In the genomic region with DNA sequence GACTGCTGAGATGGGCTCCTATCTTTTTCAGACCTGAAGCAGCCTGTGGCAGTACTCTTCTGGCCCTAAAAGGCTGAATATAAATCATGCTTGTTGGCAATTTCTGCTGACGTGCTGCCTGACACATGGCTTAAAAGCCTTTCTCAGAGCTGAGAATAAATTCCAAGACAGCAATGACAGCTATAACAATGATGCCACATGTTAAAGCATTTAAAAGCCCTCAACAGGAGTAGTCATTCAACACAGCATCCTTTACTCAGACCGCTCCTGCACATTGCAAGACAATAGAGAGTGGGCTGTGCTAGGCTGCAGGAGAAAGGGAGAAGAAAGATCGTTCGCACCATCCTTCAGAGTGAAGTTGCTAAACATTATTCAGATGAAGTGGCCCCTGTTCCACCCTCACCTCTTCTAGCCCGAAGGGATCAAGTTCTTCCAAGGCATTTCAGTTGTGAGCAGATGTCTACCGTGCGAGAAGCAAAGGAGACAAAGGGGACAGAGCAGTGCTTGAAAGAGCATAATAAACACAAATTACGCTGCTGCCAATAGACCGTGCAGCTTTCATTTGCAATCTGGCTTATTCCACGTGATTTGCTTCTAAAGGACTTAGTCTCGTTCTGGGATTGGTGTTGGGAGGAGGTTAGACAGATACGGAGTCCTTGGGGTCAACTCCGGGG, we compare ENCODE assay signal across 7 mouse cellular contexts.
DNase-seq lines count a peak whose midpoint lies in the region; ATAC-seq and TF ChIP-seq lines count a peak whose summit lies in the region.

No protein-coding gene starts in this region.

- no peak for ATAC-seq in stomach, embryonic 16.5 days (ENCODE audit: insufficient read depth, low FRiP score)
- no peak for ATAC-seq in stomach, postnatal 0 days (ENCODE audit: low FRiP score, low TSS enrichment)
- ATAC-seq in forebrain, embryonic 14.5 days, result peak; percentile 94
- ATAC-seq in neural tube, embryonic 15.5 days (ENCODE audit: low FRiP score), result peak; percentile 83
- ATAC-seq in erythroblast, adult 5-6 weeks (replicated peaks; ENCODE audit: low FRiP score, poor library complexity, severe bottlenecking), result no peak

- H3K4me3 ChIP-seq in stomach, embryonic 16.5 days (replicated peaks; ENCODE audit: low read length), result no peak overlapping the region; the same call in 1 of the 2 replicates
- no peak overlapping the region for H3K4me3 ChIP-seq in stomach, postnatal 0 days (ENCODE audit: low read depth, low read length)
- peak overlapping the region; percentile 17; the same call in 1 of the 2 replicates for H3K4me3 ChIP-seq in forebrain, embryonic 14.5 days (ENCODE audit: low read depth, low read length)
- H3K4me3 ChIP-seq in neural tube, embryonic 15.5 days (replicated peaks), result peak overlapping the region; percentile 31

- H3K36me3 ChIP-seq in stomach, embryonic 16.5 days (ENCODE audit: control insufficient read depth, insufficient read depth, low read length), result no peaks in the 10 kb centered on the region
- H3K36me3 ChIP-seq in stomach, postnatal 0 days (ENCODE audit: control insufficient read depth, insufficient read depth, low read length), result no peaks in the 10 kb centered on the region
- H3K36me3 ChIP-seq in forebrain, embryonic 14.5 days (ENCODE audit: control insufficient read depth, insufficient read depth, low read length), result no peaks in the 10 kb centered on the region
- H3K36me3 ChIP-seq in neural tube, embryonic 15.5 days, result no peaks in the 10 kb centered on the region

- H3K9ac ChIP-seq in stomach, embryonic 16.5 days (ENCODE audit: low read length), result no peak overlapping the region
- no peak overlapping the region for H3K9ac ChIP-seq in stomach, postnatal 0 days (ENCODE audit: low read length)
- H3K9ac ChIP-seq in forebrain, embryonic 14.5 days (ENCODE audit: low read length), result peak overlapping the region; percentile 40; the same call in 1 of the 2 replicates
- H3K9ac ChIP-seq in neural tube, embryonic 15.5 days (replicated peaks), result peak overlapping the region; percentile 21

- no peak overlapping the region for H3K27ac ChIP-seq in stomach, embryonic 16.5 days (ENCODE audit: low read length)
- H3K27ac ChIP-seq in stomach, postnatal 0 days (replicated peaks), result no peak overlapping the region
- peak overlapping the region; percentile 79 for H3K27ac ChIP-seq in forebrain, embryonic 14.5 days (ENCODE audit: low read depth, low read length)
- H3K27ac ChIP-seq in neural tube, embryonic 15.5 days (replicated peaks), result peak overlapping the region; percentile 69

- TF ChIP-seq CTCF in stomach, postnatal 0 days (IDR thresholded peaks at IDR 0.05; ENCODE audit: low read depth), result no peak

- H3K27me3 ChIP-seq in stomach, embryonic 16.5 days (ENCODE audit: control insufficient read depth, insufficient read depth, low read length), result no peaks in the 10 kb centered on the region
- no peaks in the 10 kb centered on the region for H3K27me3 ChIP-seq in stomach, postnatal 0 days (ENCODE audit: control insufficient read depth, insufficient read depth, low read length)
- no peaks in the 10 kb centered on the region for H3K27me3 ChIP-seq in forebrain, embryonic 14.5 days (replicated peaks; ENCODE audit: control insufficient read depth, insufficient read depth, low read length)
- H3K27me3 ChIP-seq in neural tube, embryonic 15.5 days (replicated peaks), result no peaks in the 10 kb centered on the region

- DNase-seq in stomach, postnatal 0 days (ENCODE audit: low spot score), result no peak
- DNase-seq in forebrain, embryonic 14.5 days (ENCODE audit: low spot score), result peak; percentile 90
- DNase-seq in layer of hippocampus, postnatal 10 days (ENCODE audit: low spot score in 2 of 2), result peak; percentile 13 to 21
- no peak for DNase-seq in right cerebral cortex, adult 18-20 months

- WGBS in stomach, embryonic 16.5 days, result 56% methylated on average over 13 of the region's 13 CpGs
- 51% methylated on average over 13 of the region's 13 CpGs for WGBS in stomach, postnatal 0 days
- 3% methylated on average over 13 of the region's 13 CpGs for WGBS in forebrain, embryonic 14.5 days
- WGBS in neural tube, embryonic 15.5 days, result 11% methylated on average over 13 of the region's 13 CpGs

- H3K4me2 ChIP-seq in stomach, embryonic 16.5 days (ENCODE audit: low read depth, low read length), result 0 out of 2 replicates have a peak overlapping the region, but pooled peaks have one; percentile 21
- H3K4me2 ChIP-seq in stomach, postnatal 0 days (replicated peaks; ENCODE audit: low read depth), result no peak overlapping the region
- H3K4me2 ChIP-seq in forebrain, embryonic 14.5 days (ENCODE audit: low read length), result peak overlapping the region; percentile 50
- peak overlapping the region; percentile 56 for H3K4me2 ChIP-seq in neural tube, embryonic 15.5 days

- no peaks in the 10 kb centered on the region for H3K9me3 ChIP-seq in stomach, embryonic 16.5 days (replicated peaks; ENCODE audit: control insufficient read depth, low read length)
- no peaks in the 10 kb centered on the region for H3K9me3 ChIP-seq in stomach, postnatal 0 days (ENCODE audit: control insufficient read depth, low read length)
- no peaks in the 10 kb centered on the region for H3K9me3 ChIP-seq in forebrain, embryonic 14.5 days (replicated peaks; ENCODE audit: control insufficient read depth, low read length)
- H3K9me3 ChIP-seq in neural tube, embryonic 15.5 days (replicated peaks), result no peaks in the 10 kb centered on the region

- H3K4me1 ChIP-seq in stomach, embryonic 16.5 days (ENCODE audit: control insufficient read depth, insufficient read depth, low read length), result no peaks in the 10 kb centered on the region; the same call in none of the 2 replicates
- H3K4me1 ChIP-seq in stomach, postnatal 0 days (replicated peaks; ENCODE audit: control insufficient read depth, insufficient read depth), result no peaks in the 10 kb centered on the region
- peaks cover 7% of the 10 kb centered on the region; the same call in 1 of the 2 replicates for H3K4me1 ChIP-seq in forebrain, embryonic 14.5 days (ENCODE audit: control insufficient read depth, insufficient read depth, low read length)
- H3K4me1 ChIP-seq in neural tube, embryonic 15.5 days, result peaks cover 15% of the 10 kb centered on the region

- no peak for TF ChIP-seq EP300 in stomach, postnatal 0 days (optimal IDR thresholded peaks at IDR 0.05)

Comparison
In these comparisons a context has a peak if more than half of its experiments do, and no peak if none do; other contexts are left out.
1. ATAC-seq: peak in forebrain, embryonic 14.5 days (single experiment) and neural tube, embryonic 15.5 days (single experiment); none in stomach, embryonic 16.5 days (single experiment), stomach, postnatal 0 days (single experiment) and erythroblast, adult 5-6 weeks (single experiment).
2. H3K27ac ChIP-seq: peak in forebrain, embryonic 14.5 days (single experiment) and neural tube, embryonic 15.5 days (single experiment); none in stomach, embryonic 16.5 days (single experiment) and stomach, postnatal 0 days (single experiment).
3. H3K4me3 ChIP-seq: peak in forebrain, embryonic 14.5 days (single experiment) and neural tube, embryonic 15.5 days (single experiment); none in stomach, embryonic 16.5 days (single experiment) and stomach, postnatal 0 days (single experiment).
4. H3K9ac ChIP-seq: peak in forebrain, embryonic 14.5 days (single experiment) and neural tube, embryonic 15.5 days (single experiment); none in stomach, embryonic 16.5 days (single experiment) and stomach, postnatal 0 days (single experiment).
5. DNase-seq: peak in forebrain, embryonic 14.5 days (single experiment) and layer of hippocampus, postnatal 10 days (2 of 2); none in stomach, postnatal 0 days (single experiment) and right cerebral cortex, adult 18-20 months (single experiment).